Mouse (Mus musculus) kidney, adult 2 months (tissue): Measurements from ENCODE around the gene Kmt5c.

Source experiments
- CTCF ChIP-seq: fragments of 200-500 bp; conservative IDR thresholded peaks from 2 replicates; pipeline ENCODE4 v1.5.1; 2011; ENCODE audit warnings: low read depth, mild to moderate bottlenecking, control low read depth, low read length, moderate library complexity, mixed read lengths; ENCODE audit not compliant: insufficient read depth, insufficient read length
- POLR2A ChIP-seq: fragments of 200-500 bp; IDR thresholded peaks from one replicate; pipeline ENCODE4 v1.6.1; 2011; ENCODE audit warnings: low read depth, low read length, control low read depth

DNA sequence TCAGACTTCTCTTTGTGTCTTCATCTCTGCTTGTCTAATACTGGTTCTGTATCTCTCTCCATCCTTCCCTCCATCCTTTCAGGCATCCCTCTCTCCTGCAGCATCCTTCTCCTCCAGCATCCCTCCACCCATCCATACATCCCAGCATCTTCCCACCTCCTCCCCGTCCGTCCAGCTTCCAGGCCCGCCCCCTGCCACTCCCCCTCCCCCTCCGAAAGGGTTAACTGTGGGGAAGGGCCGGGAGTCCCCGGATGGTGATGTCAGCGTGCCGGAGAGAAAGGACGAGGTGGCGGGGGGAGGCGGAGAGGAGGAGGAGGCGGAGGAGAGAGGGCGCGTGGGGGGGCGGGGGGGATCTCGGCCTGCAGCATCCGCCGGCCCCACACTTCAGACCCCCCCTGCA, 49.5 kb upstream of the Kmt5c start, which contains the start of gene Brsk1:
- no peak for TF ChIP-seq POLR2A
- no peak for TF ChIP-seq CTCF
